15 mouse cellular contexts compared by ENCODE assay signal in genomic region chr3:135293703-135294102, GRCm38 (mm10). TPM values are rescaled to one million over a fixed set of nuclear protein-coding genes. Genes with fewer than 3 reads are reported as not detected.
DNase-seq lines count a peak whose midpoint lies in the region; ATAC-seq and TF ChIP-seq lines count a peak whose summit lies in the region.
"Had no signal": no experiment of that assay in that cellular context is flagged by ENCODE, and none has a peak within 500 bp of the region (broad histone marks: within the 10 kb centered on the region; RNA-seq: fewer than 3 reads in every experiment).

No protein-coding gene starts in this region.

- WGBS in embryonic facial prominence, embryonic 14.5 days: 51% methylated on average over 7 of the region's 7 CpGs

- TF ChIP-seq CTCF in layer of hippocampus, adult 2 months (conservative IDR thresholded peaks at IDR 0.05): no peak

- H3K36me3 ChIP-seq in embryonic facial prominence, embryonic 14.5 days (ENCODE audit: control insufficient read depth, insufficient read depth, low read length): no peaks in the 10 kb centered on the region
- H3K36me3 ChIP-seq: embryonic facial prominence, embryonic 15.5 days; intestine, embryonic 15.5 days; liver, embryonic 15.5 days had no signal

- H3K9me3 ChIP-seq in embryonic facial prominence, embryonic 14.5 days (ENCODE audit: control insufficient read depth, low read length): no peaks in the 10 kb centered on the region
- H3K9me3 ChIP-seq: embryonic facial prominence, embryonic 15.5 days; intestine, embryonic 15.5 days; liver, embryonic 15.5 days had no signal

- H3K27ac ChIP-seq in embryonic facial prominence, embryonic 14.5 days (replicated peaks; ENCODE audit: low read depth, low read length): no peak overlapping the region
- H3K27ac ChIP-seq in layer of hippocampus, adult 2 months: no peak overlapping the region
- H3K27ac ChIP-seq: embryonic facial prominence, embryonic 15.5 days; intestine, embryonic 15.5 days; left cerebral cortex, adult 2 months; liver, embryonic 15.5 days had no signal

- no peaks in the 10 kb centered on the region for H3K4me1 ChIP-seq in embryonic facial prominence, embryonic 14.5 days (ENCODE audit: control insufficient read depth, insufficient read depth, low read length)
- H3K4me1 ChIP-seq: intestine, embryonic 15.5 days; liver, embryonic 15.5 days had no signal

- H3K4me3 ChIP-seq in embryonic facial prominence, embryonic 14.5 days (ENCODE audit: low read depth, low read length): no peak overlapping the region
- no peak overlapping the region for H3K4me3 ChIP-seq in layer of hippocampus, adult 2 months
- H3K4me3 ChIP-seq: embryonic facial prominence, embryonic 15.5 days; intestine, embryonic 15.5 days; left cerebral cortex, adult 2 months; liver, embryonic 15.5 days had no signal

- no peaks in the 10 kb centered on the region for H3K27me3 ChIP-seq in embryonic facial prominence, embryonic 14.5 days (replicated peaks; ENCODE audit: control insufficient read depth, insufficient read depth, low read length)
- H3K27me3 ChIP-seq: embryonic facial prominence, embryonic 15.5 days; intestine, embryonic 15.5 days; liver, embryonic 15.5 days had no signal

- no peak overlapping the region for H3K4me2 ChIP-seq in embryonic facial prominence, embryonic 14.5 days (ENCODE audit: low read depth, low read length)
- H3K4me2 ChIP-seq: embryonic facial prominence, embryonic 15.5 days; intestine, embryonic 15.5 days; liver, embryonic 15.5 days had no signal

- ATAC-seq in cerebellum, adult (ENCODE audit: insufficient number of reproducible peaks, low FRiP score, low TSS enrichment): no peak
- ATAC-seq in embryonic facial prominence, embryonic 14.5 days (ENCODE audit: low read depth): peak; percentile 37
- ATAC-seq: intestine, embryonic 15.5 days had no signal

- intact Hi-C loops in left cerebral cortex, postnatal 25 days (cut with DNase I): loop anchor here (5.0 kb wide), 2 partner anchors 109 to 419 kb away; no protein-coding TSS in a partner anchor

- H3K9ac ChIP-seq in embryonic facial prominence, embryonic 14.5 days (ENCODE audit: low read depth, low read length): no peak overlapping the region
- H3K9ac ChIP-seq: embryonic facial prominence, embryonic 15.5 days; intestine, embryonic 15.5 days; liver, embryonic 15.5 days had no signal

- DNase-seq in cerebellum, postnatal 10 days: peak; percentile 52 to 57
- peak; percentile 6 to 14 for DNase-seq in left cerebral cortex, postnatal 25 days (ENCODE audit: low spot score in 2 of 2)
- no peak for DNase-seq in left cerebral cortex, adult 8-10 months (ENCODE audit: low spot score in 2 of 2)
- peak; percentile 46 for DNase-seq in embryonic facial prominence, embryonic 14.5 days (ENCODE audit: low spot score)
- DNase-seq in layer of hippocampus, adult 2 months (ENCODE audit: low spot score in 2 of 2): peak; percentile 39 to 55
- DNase-seq in adrenal gland, adult 8-10 months: no peak
- DNase-seq in kidney, adult 11 months: no peak
- DNase-seq: cerebellum, adult 11-12 months had no signal

RNA-seq across cellular contexts. Expression of gene Bdh2, which starts 12.7 kb away (rescaled TPM):
- 1 to 10 TPM; 3.1 to 4.0 TPM for total RNA-seq in left cerebral cortex, postnatal 25 days (2021)
- total RNA-seq in left cerebral cortex, adult 8-10 months (2022): 1 to 10 TPM; 4.5 to 6.0 (median 5.1) TPM
- polyA plus RNA-seq in embryonic facial prominence, embryonic 14.5 days (2014; fragmentation: Nextera tagmentation; extraction: Ambion mirVana): 9.4 and 11.1 TPM in 2 replicates
- total RNA-seq in layer of hippocampus, adult 2 months (2021): 1 to 10 TPM; 4.7 to 5.3 TPM
- 1 to 10 TPM; 2.0 to 5.4 (median 3.5) TPM for total RNA-seq in adrenal gland, adult 8-10 months (2022)
- total RNA-seq: megakaryocyte, adult 5-6 weeks; neutrophil, adult 5-6 weeks had no signal

RNA-seq across cellular contexts. Expression of gene Slc9b2, which starts 13.8 kb away (rescaled TPM):
- total RNA-seq in left cerebral cortex, postnatal 25 days (2021): 1 to 10 TPM; 3.3 to 3.5 TPM
- 1 to 10 TPM; 3.0 to 4.7 (median 3.6) TPM for total RNA-seq in left cerebral cortex, adult 8-10 months (2022)
- 3.3 and 4.2 TPM in 2 replicates for polyA plus RNA-seq in embryonic facial prominence, embryonic 14.5 days (2014; fragmentation: Nextera tagmentation; extraction: Ambion mirVana)
- total RNA-seq in layer of hippocampus, adult 2 months (2021): 1 to 10 TPM; 2.9 to 3.2 TPM
- 1 to 10 TPM in 3 of 4 experiments, under 1 TPM in 1; 0.94 to 2.0 (median 1.4) TPM for total RNA-seq in adrenal gland, adult 8-10 months (2022)
- total RNA-seq: megakaryocyte, adult 5-6 weeks had no signal

RNA-seq across cellular contexts. Expression of gene Slc9b1, which starts 54.1 kb away (rescaled TPM):
- total RNA-seq in left cerebral cortex, postnatal 25 days (2021): not detected
- total RNA-seq in left cerebral cortex, adult 8-10 months (2022): under 1 TPM in 3 of 4 experiments, not detected in 1; 0.35 to 0.74 (median 0.62) TPM
- 0.20 and 0.22 TPM in 2 replicates for polyA plus RNA-seq in embryonic facial prominence, embryonic 14.5 days (2014; fragmentation: Nextera tagmentation; extraction: Ambion mirVana)
- not detected for total RNA-seq in layer of hippocampus, adult 2 months (2021)
- total RNA-seq in adrenal gland, adult 8-10 months (2022): under 1 TPM in 3 of 4 experiments, not detected in 1; 0.17 to 1.00 (median 0.92) TPM
- total RNA-seq: megakaryocyte, adult 5-6 weeks; neutrophil, adult 5-6 weeks had no signal
- polyA plus RNA-seq: embryonic facial prominence, embryonic 15.5 days; liver, embryonic 15.5 days had no signal

Comparison
In these comparisons a context has a peak if more than half of its experiments do, and no peak if none do; other contexts are left out.
1. DNase-seq: peak in cerebellum, postnatal 10 days (2 of 2), left cerebral cortex, postnatal 25 days (2 of 2), embryonic facial prominence, embryonic 14.5 days (single experiment) and layer of hippocampus, adult 2 months (2 of 2); none in left cerebral cortex, adult 8-10 months (0 of 2), adrenal gland, adult 8-10 months (single experiment) and kidney, adult 11 months (single experiment).